ENCODE assay signal across 9 mouse cellular contexts in the genomic region with DNA sequence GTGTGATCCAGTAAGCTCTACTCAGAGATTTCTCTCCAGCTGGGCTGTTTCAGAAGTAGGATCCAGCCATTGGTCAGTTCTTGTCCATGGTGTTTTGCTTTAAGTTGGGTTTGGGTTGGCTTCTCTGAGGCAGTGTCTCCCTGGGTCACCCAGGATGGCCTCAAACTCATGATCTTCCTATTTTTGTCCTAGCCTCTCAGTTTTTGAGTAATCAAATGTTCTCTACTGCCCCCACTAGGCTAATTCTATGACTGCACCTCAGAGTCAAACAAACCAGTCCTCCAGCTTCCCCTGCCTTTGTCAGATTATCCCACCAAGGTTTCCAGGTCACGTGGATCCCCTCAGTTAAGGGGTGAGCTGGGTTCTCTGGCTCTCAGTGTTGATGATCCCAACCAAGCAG. TPM values are rescaled to one million over a fixed set of nuclear protein-coding genes. Genes with fewer than 3 reads are reported as not detected.
A peak's percentile ranks its signal among the peaks of the same experiment; 100 is the strongest.
DNase-seq lines count a peak whose midpoint lies in the region; ATAC-seq and TF ChIP-seq lines count a peak whose summit lies in the region.
"Had no signal": no experiment of that assay in that cellular context is flagged by ENCODE, and none has a peak within 500 bp of the region (broad histone marks: within the 10 kb centered on the region; RNA-seq: fewer than 3 reads in every experiment).

No protein-coding gene starts in this region.

- no peaks in the 10 kb centered on the region for H3K9me3 ChIP-seq in forebrain, postnatal 0 days (ENCODE audit: low read length)
- no peaks in the 10 kb centered on the region for H3K9me3 ChIP-seq in forebrain, embryonic 15.5 days
- no peaks in the 10 kb centered on the region for H3K9me3 ChIP-seq in liver, embryonic 11.5 days (ENCODE audit: control insufficient read depth, low read length)
- no peaks in the 10 kb centered on the region for H3K9me3 ChIP-seq in embryonic facial prominence, embryonic 14.5 days (ENCODE audit: control insufficient read depth, low read length)
- H3K9me3 ChIP-seq: hindbrain, embryonic 15.5 days had no signal

- TF ChIP-seq CTCF in forebrain, postnatal 0 days (IDR thresholded peaks at IDR 0.05; ENCODE audit: low read depth): peak; percentile 54
- TF ChIP-seq CTCF in liver, adult 2 months (IDR thresholded peaks at IDR 0.05; ENCODE audit: low read depth, low read length): 0 out of 2 replicates have a peak, but pooled peaks have one; percentile 11

- H3K79me2 ChIP-seq in liver, adult 2 months (ENCODE audit: control insufficient read depth, insufficient read depth, low read length): no peaks in the 10 kb centered on the region

- no peak overlapping the region for H3K27ac ChIP-seq in forebrain, postnatal 0 days (ENCODE audit: low read depth, low read length)
- H3K27ac ChIP-seq in forebrain, embryonic 15.5 days (replicated peaks): no peak overlapping the region
- H3K27ac ChIP-seq in liver, adult 2 months (replicated peaks; ENCODE audit: insufficient read depth, low read depth, low read length): no peak overlapping the region
- H3K27ac ChIP-seq in liver, embryonic 11.5 days (ENCODE audit: low read depth, low read length): no peak overlapping the region
- H3K27ac ChIP-seq in embryonic facial prominence, embryonic 14.5 days (replicated peaks; ENCODE audit: low read depth, low read length): no peak overlapping the region
- H3K27ac ChIP-seq: hindbrain, embryonic 15.5 days had no signal

- no peak overlapping the region for H3K9ac ChIP-seq in forebrain, postnatal 0 days
- H3K9ac ChIP-seq in forebrain, embryonic 15.5 days (replicated peaks): no peak overlapping the region
- no peak overlapping the region for H3K9ac ChIP-seq in liver, adult 2 months (ENCODE audit: low read depth, low read length)
- H3K9ac ChIP-seq in liver, embryonic 11.5 days (ENCODE audit: low read depth, low read length): no peak overlapping the region
- no peak overlapping the region for H3K9ac ChIP-seq in embryonic facial prominence, embryonic 14.5 days (ENCODE audit: low read depth, low read length)
- H3K9ac ChIP-seq: hindbrain, embryonic 15.5 days had no signal

- no peak for TF ChIP-seq POLR2A in liver, adult 2 months (IDR thresholded peaks at IDR 0.05; ENCODE audit: extremely low read depth, insufficient read depth, low read length)

- no peak overlapping the region for H3K4me3 ChIP-seq in forebrain, postnatal 0 days (ENCODE audit: low read depth, low read length)
- no peak overlapping the region for H3K4me3 ChIP-seq in forebrain, embryonic 15.5 days
- no peak overlapping the region for H3K4me3 ChIP-seq in liver, adult 2 months (ENCODE audit: insufficient read depth, low read depth, low read length)
- no peak overlapping the region for H3K4me3 ChIP-seq in liver, embryonic 11.5 days (ENCODE audit: low read depth, low read length)
- no peak overlapping the region for H3K4me3 ChIP-seq in embryonic facial prominence, embryonic 14.5 days (ENCODE audit: low read depth, low read length)
- H3K4me3 ChIP-seq: hindbrain, embryonic 15.5 days had no signal

- WGBS in forebrain, postnatal 0 days: 6% methylated on average over 1 of the region's 1 CpGs
- 2% methylated on average over 1 of the region's 1 CpGs for WGBS in forebrain, embryonic 15.5 days
- WGBS in liver, adult 2 months: 10% methylated on average over 1 of the region's 1 CpGs
- WGBS in liver, embryonic 11.5 days: 6% methylated on average over 1 of the region's 1 CpGs
- WGBS in embryonic facial prominence, embryonic 14.5 days: 4% methylated on average over 1 of the region's 1 CpGs

- DNase-seq in forebrain, postnatal 0 days: peak; percentile 44
- DNase-seq in liver, adult 2 months (ENCODE audit: extremely low read depth, low read depth, low spot score): no peak
- DNase-seq in liver, embryonic 11.5 days (ENCODE audit: low spot score): no peak
- peak; percentile 68 for DNase-seq in NIH3T3 (ENCODE audit: low read depth)
- peak; percentile 30 for DNase-seq in embryonic facial prominence, embryonic 14.5 days (ENCODE audit: low spot score)

- no peaks in the 10 kb centered on the region for H3K4me1 ChIP-seq in forebrain, postnatal 0 days (ENCODE audit: insufficient read depth)
- no peaks in the 10 kb centered on the region for H3K4me1 ChIP-seq in forebrain, embryonic 15.5 days
- no peaks in the 10 kb centered on the region for H3K4me1 ChIP-seq in liver, adult 2 months (ENCODE audit: control insufficient read depth, insufficient read depth, low read length)
- no peaks in the 10 kb centered on the region for H3K4me1 ChIP-seq in liver, embryonic 11.5 days (replicated peaks; ENCODE audit: control insufficient read depth, insufficient read depth, low read length)
- H3K4me1 ChIP-seq in embryonic facial prominence, embryonic 14.5 days (ENCODE audit: control insufficient read depth, insufficient read depth, low read length): no peaks in the 10 kb centered on the region
- H3K4me1 ChIP-seq: hindbrain, embryonic 15.5 days had no signal

- ATAC-seq in forebrain, postnatal 0 days: no peak
- ATAC-seq in forebrain, embryonic 15.5 days (replicated peaks): no peak
- no peak for ATAC-seq in liver, embryonic 11.5 days (replicated peaks; ENCODE audit: low FRiP score)
- ATAC-seq in embryonic facial prominence, embryonic 14.5 days (ENCODE audit: low read depth): no peak
- peak; percentile 78 for ATAC-seq in megakaryocyte progenitor cell, adult 5-6 weeks (replicated peaks; ENCODE audit: poor library complexity)
- no peak for ATAC-seq in inflammation-experienced regulatory T-cells, adult 6 months

- no peaks in the 10 kb centered on the region for H3K27me3 ChIP-seq in forebrain, postnatal 0 days (ENCODE audit: insufficient read depth, low read length)
- H3K27me3 ChIP-seq in forebrain, embryonic 15.5 days: no peaks in the 10 kb centered on the region; the same call in 1 of the 2 replicates
- H3K27me3 ChIP-seq in liver, adult 2 months (ENCODE audit: control insufficient read depth, insufficient read depth, low read length): no peaks in the 10 kb centered on the region
- no peaks in the 10 kb centered on the region for H3K27me3 ChIP-seq in liver, embryonic 11.5 days (replicated peaks; ENCODE audit: control insufficient read depth, insufficient read depth, low read length)
- no peaks in the 10 kb centered on the region for H3K27me3 ChIP-seq in embryonic facial prominence, embryonic 14.5 days (replicated peaks; ENCODE audit: control insufficient read depth, insufficient read depth, low read length)
- H3K27me3 ChIP-seq: hindbrain, embryonic 15.5 days had no signal

- no peaks in the 10 kb centered on the region for H3K36me3 ChIP-seq in forebrain, postnatal 0 days (ENCODE audit: insufficient read depth)
- no peaks in the 10 kb centered on the region for H3K36me3 ChIP-seq in forebrain, embryonic 15.5 days
- no peaks in the 10 kb centered on the region for H3K36me3 ChIP-seq in liver, adult 2 months (ENCODE audit: control insufficient read depth, insufficient read depth, low read length)
- no peaks in the 10 kb centered on the region for H3K36me3 ChIP-seq in liver, embryonic 11.5 days (ENCODE audit: control insufficient read depth, insufficient read depth, low read length)
- H3K36me3 ChIP-seq in embryonic facial prominence, embryonic 14.5 days (ENCODE audit: control insufficient read depth, insufficient read depth, low read length): no peaks in the 10 kb centered on the region
- H3K36me3 ChIP-seq: hindbrain, embryonic 15.5 days had no signal

- H3K4me2 ChIP-seq in forebrain, postnatal 0 days (ENCODE audit: low read depth): no peak overlapping the region
- no peak overlapping the region for H3K4me2 ChIP-seq in forebrain, embryonic 15.5 days (replicated peaks)
- H3K4me2 ChIP-seq in liver, embryonic 11.5 days: no peak overlapping the region
- H3K4me2 ChIP-seq in embryonic facial prominence, embryonic 14.5 days (ENCODE audit: low read depth, low read length): no peak overlapping the region
- H3K4me2 ChIP-seq: hindbrain, embryonic 15.5 days had no signal

RNA-seq across cellular contexts. Expression of a gene that starts 13.8 kb away (rescaled TPM):
- total RNA-seq in forebrain, postnatal 0 days (2014; rRNA removed): 30.6 and 36.1 TPM in 2 replicates
- polyA plus RNA-seq in forebrain, postnatal 0 days (2015; fragmentation: Nextera tagmentation; extraction: Ambion mirVana): 27.6 and 28.1 TPM in 2 replicates
- polyA plus RNA-seq in forebrain, embryonic 15.5 days (2015; fragmentation: Nextera tagmentation; extraction: Ambion mirVana): 27.9 and 29.1 TPM in 2 replicates
- total RNA-seq in liver, adult 2 months (2014; rRNA removed): 6.7 and 7.9 TPM in 2 replicates
- 22.9 and 25.0 TPM in 2 replicates for polyA plus RNA-seq in liver, adult 2 months (2012; rRNA removed)
- polyA plus RNA-seq in liver, embryonic 11.5 days (2014; fragmentation: Nextera tagmentation; extraction: Ambion mirVana): 34.1 and 38.9 TPM in 2 replicates
- 17.7 and 21.1 TPM in 2 replicates for polyA plus RNA-seq in embryonic facial prominence, embryonic 14.5 days (2014; fragmentation: Nextera tagmentation; extraction: Ambion mirVana)
- total RNA-seq in megakaryocyte progenitor cell, adult 5-6 weeks (2015): 33.2 and 38.1 TPM in 2 replicates
- total RNA-seq in megakaryocyte progenitor cell, adult 5-6 weeks (2017): 24.9 and 26.2 TPM in 2 replicates
- polyA plus RNA-seq in inflammation-experienced regulatory T-cells, adult 6 months (2017; shearing (Covaris generic)): 1 to 10 TPM; 5.6 to 7.8 (median 6.3) TPM

Comparison
In these comparisons a context has a peak if more than half of its experiments do, and no peak if none do; other contexts are left out.
1. DNase-seq: peak in forebrain, postnatal 0 days (single experiment), NIH3T3 (single experiment) and embryonic facial prominence, embryonic 14.5 days (single experiment); none in liver, adult 2 months (single experiment) and liver, embryonic 11.5 days (single experiment).